Mouse (Mus musculus): ENCODE data around the gene Pcnx.

GRCm38 (mm10) chr12:81844572-81844971 is 15.3 kb upstream of the Pcnx start:
- TF ChIP-seq CTCF (IDR thresholded peaks at IDR 0.05; ENCODE audit: low read depth) = no peak
- no peak for TF ChIP-seq EP300 (optimal IDR thresholded peaks at IDR 0.05)

Measured in stomach, postnatal 0 days (tissue).